Mouse (Mus musculus) bone marrow macrophage, adult 2 months (primary cell): ENCODE data around the gene Hcar1.

Experiments
- CTCF ChIP-seq: IDR thresholded peaks from 2 replicates; pipeline ENCODE4 v1.5.1; 2012; ENCODE audit warnings: low read depth, mild to moderate bottlenecking, low read length, moderate library complexity
- POLR2A ChIP-seq: IDR thresholded peaks from 2 replicates; pipeline ENCODE4 v1.6.1; 2012; ENCODE audit warnings: mild to moderate bottlenecking, low read depth, low read length, borderline replicate concordance

GRCm38 (mm10) chr5:123866457-123866856, 13.4 kb downstream of the Hcar1 start:
- TF ChIP-seq CTCF (no peak), POLR2A (no peak)
